Mouse (Mus musculus): ENCODE measurements around the gene Snapc3. TPM values are rescaled to one million over a fixed set of nuclear protein-coding genes. Genes with fewer than 3 reads are reported as not detected.
"Not testable (repeated sequence)": the region's sequence is repeated elsewhere in the genome, so short reads cannot be mapped to it uniquely, and the experiment has no call there.

The Snapc3 gene
- total RNA-seq, 1 experiment from 2014 or later = 31.8 TPM

- DNase-seq = no peak
Observed at GRCm38 (mm10) chr4:83417820-83418186, 279 bp downstream of the Snapc3 start.

- DNase-seq = no peak
Observed at GRCm38 (mm10) chr4:83418781-83419180, 1.3 kb downstream of the Snapc3 start.

- DNase-seq = no peak
Observed at GRCm38 (mm10) chr4:83423641-83424040, 6.1 kb downstream of the Snapc3 start.

GRCm38 (mm10) chr4:83425119-83425518, 7.6 kb downstream of the Snapc3 start:
- DNase-seq = no peak

- no peak for DNase-seq
Observed at GRCm38 (mm10) chr4:83427141-83427540, 9.6 kb downstream of the Snapc3 start.

GRCm38 (mm10) chr4:83427696-83428095, 10.2 kb downstream of the Snapc3 start:
- no peak for DNase-seq

DNA sequence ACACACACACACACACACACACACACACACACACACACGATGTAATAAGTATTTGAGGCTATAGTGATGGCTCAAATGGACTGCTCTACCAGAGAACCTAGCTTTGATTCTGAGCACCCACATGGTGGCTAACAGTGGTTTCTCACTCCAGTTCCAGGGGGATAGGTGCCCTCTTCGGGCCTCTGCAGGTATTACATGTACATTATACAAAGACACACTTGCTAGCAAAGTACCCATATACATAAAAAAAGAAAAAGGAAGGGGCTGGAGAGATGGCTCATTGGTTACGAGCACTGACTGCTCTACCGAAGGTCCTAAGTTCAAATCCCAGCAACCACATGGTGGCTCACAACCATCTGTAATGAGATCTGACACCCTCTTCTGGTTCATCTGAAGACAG, 11.3 kb downstream of the Snapc3 start:
- no peak for DNase-seq

DNA sequence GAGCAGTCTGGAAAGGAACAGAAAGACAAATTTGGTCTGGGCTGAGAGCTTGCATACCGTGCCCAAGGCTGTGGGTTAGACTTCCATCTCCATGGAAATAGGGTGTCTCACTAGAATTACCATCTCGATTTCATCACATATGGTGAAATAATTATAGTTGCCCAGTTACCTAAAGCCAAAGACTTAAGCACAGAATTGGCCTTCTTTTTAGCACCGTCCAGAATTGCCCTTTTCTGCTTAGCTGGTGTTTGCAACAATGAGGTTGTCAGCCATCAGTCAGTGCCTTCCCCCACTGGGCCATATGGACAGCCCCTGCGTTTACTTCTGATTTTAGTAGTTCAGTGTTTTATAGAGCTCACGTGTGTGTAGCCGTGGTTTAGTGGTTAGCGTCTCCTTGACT, 14.4 kb downstream of the Snapc3 start:
- DNase-seq = no peak

GRCm38 (mm10) chr4:83432901-83433300, 15.4 kb downstream of the Snapc3 start:
- DNase-seq = no peak

DNA sequence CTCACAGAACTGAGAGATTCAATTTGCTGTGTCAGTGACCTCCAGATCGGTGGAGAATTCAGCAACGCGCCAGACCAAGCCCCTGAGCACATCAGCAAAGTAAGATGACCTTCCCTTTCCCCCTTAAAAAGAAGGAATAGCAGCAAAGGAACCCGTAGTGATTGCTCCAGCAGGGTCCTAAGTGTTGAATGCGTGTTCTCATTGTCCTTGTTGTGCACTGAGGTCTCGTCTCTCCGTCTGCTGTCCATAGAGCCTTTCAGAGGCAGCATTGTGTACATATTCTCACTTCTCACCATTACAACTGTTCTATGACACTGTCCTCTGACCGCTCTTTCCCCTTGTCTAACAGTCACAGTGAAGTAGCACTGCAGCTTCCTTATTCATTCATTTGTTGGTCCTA, 18.9 kb downstream of the Snapc3 start:
- DNase-seq = no peak

GRCm38 (mm10) chr4:83438116-83438515, 20.6 kb downstream of the Snapc3 start:
- no peak for DNase-seq

DNA sequence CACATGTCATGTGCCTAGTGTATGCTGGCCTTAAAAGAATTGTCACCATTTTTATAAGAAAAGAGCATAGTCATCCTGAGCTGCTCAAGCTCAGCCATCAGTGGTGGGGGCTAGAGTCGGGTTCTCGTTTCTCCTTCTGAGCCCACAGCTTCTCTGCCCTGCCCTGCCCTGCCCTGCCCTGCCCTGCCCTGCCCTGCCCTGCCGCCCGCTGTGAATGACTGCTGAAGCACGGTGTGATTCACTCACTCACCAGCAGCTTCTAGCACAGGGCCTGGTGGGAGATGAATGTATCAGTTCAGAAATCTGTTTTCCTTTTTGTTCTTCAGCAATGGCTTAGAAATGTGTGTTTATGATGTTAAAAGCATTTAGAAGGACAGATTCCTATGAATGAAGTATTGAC, 21.5 kb downstream of the Snapc3 start:
- DNase-seq = no peak

GRCm38 (mm10) chr4:83441050-83441449, 23.5 kb downstream of the Snapc3 start:
- DNase-seq = no peak

DNA sequence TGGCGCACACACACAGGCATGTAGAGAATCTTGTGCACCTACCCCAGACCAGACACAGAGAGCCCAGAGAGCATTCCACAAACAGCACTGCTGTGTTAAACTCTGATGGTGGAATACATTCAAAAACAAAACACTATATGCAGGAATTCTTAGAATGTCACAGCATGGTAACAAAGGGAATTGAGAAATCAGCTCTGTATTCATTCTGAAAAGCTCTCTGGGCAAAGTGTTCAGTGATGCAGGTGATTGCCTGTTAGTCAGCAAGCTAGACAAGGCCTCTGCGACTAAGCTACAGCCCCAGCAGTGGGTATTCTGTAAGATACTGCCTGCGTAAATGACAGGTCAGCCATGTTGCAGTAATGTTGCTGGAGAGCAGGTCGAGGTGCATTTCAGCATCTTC, 33.3 kb downstream of the Snapc3 start:
- no peak for DNase-seq

GRCm38 (mm10) chr4:83460106-83460505, 42.6 kb downstream of the Snapc3 start:
- no peak for DNase-seq

DNA sequence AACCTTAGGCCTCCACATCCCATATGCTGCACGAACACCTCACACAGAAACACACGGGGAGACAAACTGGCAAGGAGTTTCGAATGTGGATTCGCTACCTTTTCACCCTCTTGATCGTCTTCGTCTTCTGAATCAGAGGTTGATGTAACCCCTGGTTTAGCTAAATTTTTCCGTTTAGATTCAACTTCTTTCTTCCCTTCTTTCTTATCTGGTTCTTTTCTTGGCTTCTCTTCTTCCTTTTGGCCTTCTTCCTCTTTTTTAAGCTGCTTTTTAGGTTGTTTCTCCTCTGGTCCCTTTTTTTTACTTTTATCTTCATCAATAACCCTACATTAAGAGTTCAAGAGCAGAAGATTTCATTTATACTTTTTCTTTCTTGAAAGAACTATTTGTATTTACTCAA, 47.3 kb downstream of the Snapc3 start:
- DNase-seq = no peak

- DNase-seq = no peak
Observed at GRCm38 (mm10) chr4:83467615-83468014, 50.1 kb downstream of the Snapc3 start.

DNA sequence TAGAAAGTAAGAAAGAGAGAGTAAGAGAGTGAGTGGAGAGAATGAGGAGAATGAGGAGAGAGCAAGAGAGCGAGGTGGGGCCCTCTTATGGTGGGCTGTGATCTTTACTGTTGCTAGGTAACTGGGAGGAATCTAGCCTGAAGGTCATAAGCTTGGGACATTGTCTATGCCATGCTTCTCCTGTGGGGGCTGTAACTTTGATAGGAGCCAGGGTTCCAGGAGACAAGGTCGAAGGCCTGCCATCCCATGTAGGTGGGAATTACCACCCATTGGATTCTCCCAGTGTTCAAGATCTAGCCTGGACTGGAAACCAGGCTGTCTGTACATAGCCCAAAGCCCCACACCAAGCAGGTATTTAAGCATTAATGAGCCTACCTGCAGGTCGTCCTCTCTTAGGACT, 50.7 kb downstream of the Snapc3 start:
- no peak for DNase-seq

GRCm38 (mm10) chr4:83485250-83485649, 67.7 kb downstream of the Snapc3 start:
- no peak for DNase-seq

DNA sequence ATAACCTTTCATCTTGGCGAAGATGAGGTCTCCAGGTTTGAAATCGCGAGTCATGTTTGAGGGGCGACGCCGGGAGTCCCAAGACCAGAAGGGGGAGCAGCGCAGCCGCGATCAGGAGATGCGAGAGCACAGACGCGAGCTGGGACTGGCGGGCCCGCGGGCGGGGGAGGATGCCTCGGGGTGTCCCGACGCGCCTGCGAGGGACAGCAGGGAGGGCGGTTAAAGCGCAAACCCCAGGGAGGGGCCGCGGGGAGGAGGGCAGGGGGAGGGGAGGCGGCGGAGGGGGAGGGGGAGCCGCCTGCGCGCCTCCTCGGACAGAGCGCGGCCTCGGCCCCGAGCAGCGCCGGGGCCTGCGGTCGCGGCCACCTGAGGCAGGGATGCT, 68.2 kb downstream of the Snapc3 start:
- DNase-seq = peak; percentile 84

- DNase-seq = peak; percentile 88
Observed at GRCm38 (mm10) chr4:83486117-83486901, 68.8 kb downstream of the Snapc3 start, which contains the start of gene Psip1. Psip1 (minus strand) TSS chr4:83486459.

DNA sequence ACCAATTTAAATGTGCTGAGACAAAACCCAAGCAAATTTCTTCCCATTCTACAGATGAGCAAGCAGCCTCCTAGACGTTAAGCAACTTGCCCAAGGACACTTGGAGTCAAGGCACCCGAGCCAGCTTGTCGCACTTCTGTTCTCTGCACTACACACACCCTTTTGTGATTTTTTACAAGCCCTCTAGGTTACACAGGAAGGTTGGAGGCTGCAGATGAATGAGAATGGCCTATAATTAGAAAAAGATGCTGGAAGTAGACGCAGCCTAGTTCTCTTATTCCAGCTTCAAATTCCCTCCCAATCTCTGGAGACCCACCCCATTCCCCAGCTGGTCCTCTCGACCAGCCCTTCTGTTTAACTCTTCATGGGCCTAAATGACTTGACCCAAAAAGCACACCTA, 71.6 kb downstream of the Snapc3 start:
- no peak for DNase-seq

DNA sequence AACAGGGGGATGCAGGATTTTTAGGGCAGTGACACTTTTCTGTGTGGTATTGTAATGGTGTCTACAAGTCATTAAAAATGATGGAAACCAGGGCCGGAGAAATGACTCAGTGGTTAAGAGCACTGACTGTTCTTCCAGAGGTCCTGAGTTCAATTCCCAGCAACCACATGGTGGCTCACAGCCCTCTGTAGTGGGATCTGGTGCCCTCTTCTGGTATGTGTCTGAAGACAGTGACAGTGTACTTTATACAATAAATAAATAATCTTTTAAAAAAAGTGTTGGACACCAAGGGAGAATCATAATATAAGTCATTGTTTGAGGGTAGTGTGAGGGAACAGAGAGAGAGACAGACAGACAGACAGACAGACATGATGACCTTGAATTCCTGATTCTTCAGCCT, 75.6 kb downstream of the Snapc3 start:
- no peak for DNase-seq

DNA sequence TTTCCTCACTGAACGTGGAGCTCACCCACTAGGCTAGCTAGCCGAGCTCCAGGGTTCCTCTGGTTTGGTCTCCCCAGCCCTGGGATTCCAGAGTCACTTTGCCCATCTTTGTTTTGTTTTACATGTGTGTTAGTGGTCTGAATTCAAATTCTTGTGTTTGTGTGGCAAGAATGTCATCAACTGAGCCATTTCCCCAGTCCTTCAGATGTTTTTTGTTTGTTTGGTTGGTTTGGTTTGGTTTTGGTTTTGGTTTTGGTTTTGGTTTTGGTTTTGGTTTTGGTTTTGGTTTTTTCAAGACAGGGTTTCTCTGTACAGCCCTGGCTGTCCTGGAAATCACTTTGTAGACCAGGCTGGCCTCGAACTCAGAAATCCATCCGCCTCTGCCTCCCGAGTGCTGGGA, 79.5 kb downstream of the Snapc3 start:
- DNase-seq = not testable (repeated sequence)
